Mouse (Mus musculus): Measurements from ENCODE around the gene Inhba. TPM values are rescaled to one million over a fixed set of nuclear protein-coding genes. Genes with fewer than 3 reads are reported as not detected.

Gene Inhba
- polyA plus RNA-seq, 1 experiment from 2014 or later: not detected

DNA sequence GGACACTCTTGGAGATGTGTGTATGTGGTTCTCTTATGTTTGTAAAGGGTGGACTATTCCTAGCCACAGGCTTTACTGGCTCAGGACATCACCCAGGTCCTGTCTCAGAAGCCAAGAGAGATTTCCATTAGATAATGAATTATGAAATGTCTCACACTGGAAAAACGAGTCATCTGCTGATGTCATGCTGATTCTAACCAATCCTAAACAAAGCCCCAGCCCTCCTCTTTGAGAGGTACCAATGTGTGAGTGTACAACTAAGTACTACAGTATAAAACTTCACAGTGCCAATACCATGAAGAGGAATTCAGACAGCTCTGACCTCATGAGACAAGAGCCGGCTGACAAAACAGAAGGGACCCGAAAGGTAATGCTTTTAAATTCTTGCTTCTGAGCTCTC is 2.5 kb downstream of the Inhba start:
- DNase-seq (ENCODE audit: low spot score): no peak
- WGBS: 66% methylated on average over 3 of the region's 3 CpGs
- Histone ChIP-seq H3K4me3 (no peak overlapping the region), H3K4me1 (peaks cover 36% of the 10 kb centered on the region), H3K9me3 (replicated peaks) (no peaks in the 10 kb centered on the region), H3K27ac (replicated peaks) (no peak overlapping the region), H3K36me3 (no peaks in the 10 kb centered on the region), H3K27me3 (ENCODE audit: low read depth, poor library complexity, severe bottlenecking) (peaks cover 93% of the 10 kb centered on the region)

DNA sequence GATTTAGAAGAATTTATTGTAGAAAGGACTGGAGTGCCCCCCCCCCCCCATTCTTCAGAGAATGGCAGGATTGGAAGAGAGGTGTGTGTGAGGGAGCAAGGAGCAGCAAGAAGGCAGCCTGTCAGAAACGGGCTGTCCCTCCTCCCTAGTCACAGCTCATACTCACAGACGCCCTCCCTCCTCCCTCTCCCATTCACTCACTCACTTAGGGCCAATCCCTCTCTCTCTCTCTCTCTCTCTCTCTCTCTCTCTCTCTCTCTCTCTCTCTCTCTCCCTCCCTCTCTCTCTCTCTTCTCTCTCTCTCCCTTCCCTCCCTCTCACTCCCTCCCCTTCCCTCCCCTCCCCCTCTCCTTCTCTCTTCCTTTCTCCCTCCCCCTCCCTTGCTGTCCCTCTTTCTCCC is 4.9 kb downstream of the Inhba start:
- Histone ChIP-seq H3K4me1 (peaks cover 34% of the 10 kb centered on the region), H3K27ac (replicated peaks) (no peak overlapping the region), H3K27me3 (ENCODE audit: low read depth, poor library complexity, severe bottlenecking) (peaks cover 77% of the 10 kb centered on the region), H3K4me3 (peak overlapping the region; percentile 55), H3K9me3 (replicated peaks) (no peaks in the 10 kb centered on the region), H3K36me3 (no peaks in the 10 kb centered on the region)
- no peak for DNase-seq (ENCODE audit: low spot score)
- 0% methylated on average over 2 of the region's 2 CpGs for WGBS

DNA sequence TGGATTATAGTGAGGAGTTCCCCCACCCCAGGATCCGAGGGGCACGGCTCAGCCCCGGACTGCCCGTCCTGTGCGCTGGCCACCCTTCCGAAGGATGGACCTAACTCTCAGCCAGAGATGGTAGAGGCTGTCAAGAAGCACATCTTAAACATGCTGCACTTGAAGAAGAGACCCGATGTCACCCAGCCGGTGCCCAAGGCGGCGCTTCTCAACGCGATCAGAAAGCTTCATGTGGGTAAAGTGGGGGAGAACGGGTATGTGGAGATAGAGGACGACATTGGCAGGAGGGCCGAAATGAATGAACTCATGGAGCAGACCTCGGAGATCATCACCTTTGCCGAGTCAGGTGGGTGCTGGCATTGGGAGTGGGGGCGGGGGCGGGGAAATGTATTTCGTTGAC is 5.7 kb downstream of the Inhba start:
- no peaks in the 10 kb centered on the region for H3K9me3 ChIP-seq (replicated peaks)
- peaks cover 25% of the 10 kb centered on the region for H3K4me1 ChIP-seq
- H3K27ac ChIP-seq (replicated peaks): no peak overlapping the region
- no peaks in the 10 kb centered on the region for H3K36me3 ChIP-seq
- peak; percentile 35 for DNase-seq (ENCODE audit: low spot score)
- peaks cover 71% of the 10 kb centered on the region for H3K27me3 ChIP-seq (ENCODE audit: low read depth, poor library complexity, severe bottlenecking)
- H3K4me3 ChIP-seq: peak overlapping the region; percentile 55
- under 1% methylated on average over 20 of the region's 20 CpGs for WGBS

DNA sequence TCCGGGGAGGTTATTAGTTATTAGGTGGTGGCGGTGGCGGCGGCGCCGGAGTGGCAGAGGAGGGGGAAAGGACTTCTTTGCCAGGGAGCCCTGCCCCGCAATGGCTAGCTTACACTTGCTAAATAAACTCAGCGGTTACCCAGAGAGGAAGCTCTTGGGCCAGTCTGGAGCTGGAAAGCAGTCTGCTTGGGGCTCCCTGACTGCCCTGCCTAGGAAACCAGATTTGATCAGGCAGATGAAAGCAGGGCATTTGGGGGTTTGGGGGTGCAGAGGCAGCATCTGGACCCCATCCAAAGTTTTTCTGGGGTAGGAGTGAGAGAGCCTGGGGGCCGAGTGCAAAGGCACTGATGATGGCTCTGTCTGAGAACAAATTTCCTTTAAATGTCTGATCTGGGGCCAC is 6.1 kb downstream of the Inhba start:
- Histone ChIP-seq H3K36me3 (no peaks in the 10 kb centered on the region), H3K4me1 (peaks cover 23% of the 10 kb centered on the region), H3K27me3 (ENCODE audit: low read depth, poor library complexity, severe bottlenecking) (peaks cover 67% of the 10 kb centered on the region), H3K4me3 (peak overlapping the region; percentile 55), H3K9me3 (replicated peaks) (no peaks in the 10 kb centered on the region), H3K27ac (replicated peaks) (no peak overlapping the region)
- no peak for DNase-seq (ENCODE audit: low spot score)
- WGBS: 5% methylated on average over 9 of the region's 9 CpGs

DNA sequence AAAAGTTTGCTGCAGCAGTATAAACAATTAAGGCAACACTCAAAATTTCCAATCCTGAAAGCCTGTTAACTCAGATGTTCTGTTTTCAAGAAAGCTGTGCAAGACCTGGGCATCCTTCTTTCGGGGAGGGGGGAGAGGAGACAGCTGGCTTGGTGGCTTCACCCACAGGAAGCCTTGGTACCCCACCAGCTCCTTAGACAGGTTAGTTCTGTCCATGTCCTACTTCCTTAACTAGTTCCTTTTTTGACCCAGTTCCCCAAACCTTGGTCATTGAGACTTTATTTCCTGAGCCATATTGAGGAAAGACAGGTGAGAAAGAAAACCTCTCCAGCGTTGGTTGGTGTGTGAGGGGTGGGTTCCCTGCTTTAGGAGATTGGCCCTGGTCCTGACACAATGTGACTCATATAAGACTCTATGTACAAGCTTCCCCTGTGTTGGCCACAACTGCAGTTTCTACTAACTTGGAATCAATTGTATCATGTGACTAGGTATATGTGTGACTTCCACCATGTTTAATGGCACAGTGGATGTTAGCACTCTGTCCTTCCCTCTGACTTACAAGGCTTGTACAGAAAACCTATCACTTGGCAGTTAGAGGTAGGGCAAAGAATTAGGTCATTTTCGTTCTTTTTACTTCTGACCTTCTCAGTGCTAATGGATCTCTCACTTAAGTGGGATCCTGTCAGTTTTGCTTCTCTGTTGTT is 7.3 kb downstream of the Inhba start:
- Histone ChIP-seq H3K27me3 (ENCODE audit: low read depth, poor library complexity, severe bottlenecking) (peaks cover 55% of the 10 kb centered on the region), H3K4me3 (no peak overlapping the region), H3K27ac (replicated peaks) (no peak overlapping the region), H3K4me1 (peaks cover 23% of the 10 kb centered on the region), H3K36me3 (no peaks in the 10 kb centered on the region), H3K9me3 (replicated peaks) (no peaks in the 10 kb centered on the region)
- 71% methylated on average over 3 of the region's 3 CpGs for WGBS
- DNase-seq (ENCODE audit: low spot score): no peak

DNA sequence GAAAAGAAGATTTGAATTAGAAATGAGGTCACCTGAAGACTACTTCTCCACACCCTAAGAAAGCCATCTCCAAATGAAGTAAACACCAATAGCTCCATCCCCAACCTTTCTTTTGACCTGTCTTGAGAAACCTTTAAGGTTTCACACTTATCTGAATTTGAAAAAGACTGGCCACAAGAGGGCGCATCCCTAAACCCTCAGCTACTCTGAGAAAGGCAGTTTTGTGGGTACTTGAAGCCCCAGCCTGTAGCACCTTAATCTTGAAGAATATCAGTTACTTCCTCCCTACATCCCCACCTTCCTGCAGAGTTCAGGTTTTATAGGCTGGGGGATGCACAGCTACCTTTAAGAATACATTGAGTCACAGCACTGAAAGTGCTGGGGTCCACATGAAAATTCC is 9.0 kb downstream of the Inhba start:
- DNase-seq (ENCODE audit: low spot score): peak; percentile 36
- 0% methylated on average over 1 of the region's 1 CpGs for WGBS
- H3K27ac ChIP-seq (replicated peaks): no peak overlapping the region

DNA sequence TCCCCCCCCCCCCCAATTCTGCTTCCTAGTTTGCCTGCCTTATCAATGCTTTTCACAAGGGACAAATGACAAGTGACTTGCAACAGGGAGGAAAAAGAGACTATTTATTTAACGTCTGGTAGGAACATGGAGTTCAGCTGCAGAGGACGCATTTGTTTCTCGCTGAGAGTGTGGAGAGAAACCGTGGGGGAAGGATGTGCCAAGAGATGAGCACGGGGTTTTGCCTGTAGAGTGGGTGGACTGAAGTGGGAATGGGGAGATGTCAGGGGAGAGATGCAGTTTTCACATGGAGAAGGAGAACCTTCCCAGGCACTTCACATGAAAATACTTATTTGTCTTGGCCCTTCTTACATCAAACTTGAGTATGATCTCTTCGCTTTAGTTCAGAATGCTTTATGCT is 9.5 kb downstream of the Inhba start:
- Histone ChIP-seq H3K36me3 (no peaks in the 10 kb centered on the region), H3K27ac (replicated peaks) (no peak overlapping the region), H3K4me1 (peaks cover 18% of the 10 kb centered on the region), H3K27me3 (ENCODE audit: low read depth, poor library complexity, severe bottlenecking) (peaks cover 32% of the 10 kb centered on the region), H3K4me3 (no peak overlapping the region), H3K9me3 (replicated peaks) (no peaks in the 10 kb centered on the region)
- 62% methylated on average over 6 of the region's 6 CpGs for WGBS
- DNase-seq (ENCODE audit: low spot score): no peak

More for the DNA sequence above, 9.0 kb downstream of the Inhba start:
- no peaks in the 10 kb centered on the region for H3K36me3 ChIP-seq
- peaks cover 23% of the 10 kb centered on the region for H3K4me1 ChIP-seq
- H3K4me3 ChIP-seq: no peak overlapping the region
- peaks cover 38% of the 10 kb centered on the region for H3K27me3 ChIP-seq (ENCODE audit: low read depth, poor library complexity, severe bottlenecking)
- H3K9me3 ChIP-seq (replicated peaks): no peaks in the 10 kb centered on the region

DNA sequence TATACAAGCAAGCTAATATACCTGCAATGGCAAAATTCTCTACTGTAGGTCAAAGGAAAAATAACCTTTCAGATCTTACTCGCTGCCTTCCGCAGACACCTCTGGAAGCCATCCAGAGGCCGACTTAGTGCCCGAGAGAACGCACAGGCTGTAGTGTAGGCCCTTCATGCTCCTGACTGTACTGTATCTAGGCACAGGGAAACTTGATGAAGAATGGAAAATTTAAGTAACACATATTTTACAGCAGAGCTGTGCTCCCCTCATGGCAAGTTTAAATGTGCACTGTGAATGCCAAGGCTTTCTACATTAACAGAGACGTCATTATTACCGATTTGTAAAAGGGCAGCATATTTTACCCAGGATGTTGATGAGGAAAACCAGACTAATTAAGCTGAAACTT is 10.2 kb downstream of the Inhba start:
- H3K9me3 ChIP-seq (replicated peaks): no peaks in the 10 kb centered on the region
- no peak overlapping the region for H3K27ac ChIP-seq (replicated peaks)
- H3K4me3 ChIP-seq: no peak overlapping the region
- no peak for DNase-seq (ENCODE audit: low spot score)
- H3K27me3 ChIP-seq (ENCODE audit: low read depth, poor library complexity, severe bottlenecking): peaks cover 26% of the 10 kb centered on the region
- H3K36me3 ChIP-seq: no peaks in the 10 kb centered on the region
- H3K4me1 ChIP-seq: peaks cover 11% of the 10 kb centered on the region
- 96% methylated on average over 7 of the region's 7 CpGs for WGBS

DNA sequence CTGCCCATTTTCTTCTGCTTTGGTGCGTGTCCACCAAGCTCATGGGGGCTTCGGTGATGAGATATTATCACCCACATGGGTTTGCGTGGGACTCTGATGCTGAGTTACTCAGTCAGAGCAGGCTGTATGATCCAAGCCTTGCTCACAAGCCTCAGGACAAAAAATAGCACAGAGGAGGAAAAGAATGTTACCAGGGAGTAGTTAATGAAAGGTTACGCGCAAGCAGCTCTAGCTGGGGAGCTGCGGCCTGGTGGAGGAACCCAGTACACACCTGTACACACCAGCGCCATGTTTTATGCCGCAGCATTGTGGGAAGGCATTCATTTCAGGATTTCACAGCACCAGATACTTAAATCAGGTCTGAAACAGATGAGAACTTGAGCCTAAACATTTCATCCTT is 10.9 kb downstream of the Inhba start:
- Histone ChIP-seq H3K9me3 (replicated peaks) (no peaks in the 10 kb centered on the region), H3K4me1 (peaks cover 4% of the 10 kb centered on the region), H3K27me3 (ENCODE audit: low read depth, poor library complexity, severe bottlenecking) (peaks cover 19% of the 10 kb centered on the region), H3K4me3 (no peak overlapping the region), H3K27ac (replicated peaks) (no peak overlapping the region), H3K36me3 (no peaks in the 10 kb centered on the region)
- no peak for DNase-seq (ENCODE audit: low spot score)
- 91% methylated on average over 8 of the region's 8 CpGs for WGBS

DNA sequence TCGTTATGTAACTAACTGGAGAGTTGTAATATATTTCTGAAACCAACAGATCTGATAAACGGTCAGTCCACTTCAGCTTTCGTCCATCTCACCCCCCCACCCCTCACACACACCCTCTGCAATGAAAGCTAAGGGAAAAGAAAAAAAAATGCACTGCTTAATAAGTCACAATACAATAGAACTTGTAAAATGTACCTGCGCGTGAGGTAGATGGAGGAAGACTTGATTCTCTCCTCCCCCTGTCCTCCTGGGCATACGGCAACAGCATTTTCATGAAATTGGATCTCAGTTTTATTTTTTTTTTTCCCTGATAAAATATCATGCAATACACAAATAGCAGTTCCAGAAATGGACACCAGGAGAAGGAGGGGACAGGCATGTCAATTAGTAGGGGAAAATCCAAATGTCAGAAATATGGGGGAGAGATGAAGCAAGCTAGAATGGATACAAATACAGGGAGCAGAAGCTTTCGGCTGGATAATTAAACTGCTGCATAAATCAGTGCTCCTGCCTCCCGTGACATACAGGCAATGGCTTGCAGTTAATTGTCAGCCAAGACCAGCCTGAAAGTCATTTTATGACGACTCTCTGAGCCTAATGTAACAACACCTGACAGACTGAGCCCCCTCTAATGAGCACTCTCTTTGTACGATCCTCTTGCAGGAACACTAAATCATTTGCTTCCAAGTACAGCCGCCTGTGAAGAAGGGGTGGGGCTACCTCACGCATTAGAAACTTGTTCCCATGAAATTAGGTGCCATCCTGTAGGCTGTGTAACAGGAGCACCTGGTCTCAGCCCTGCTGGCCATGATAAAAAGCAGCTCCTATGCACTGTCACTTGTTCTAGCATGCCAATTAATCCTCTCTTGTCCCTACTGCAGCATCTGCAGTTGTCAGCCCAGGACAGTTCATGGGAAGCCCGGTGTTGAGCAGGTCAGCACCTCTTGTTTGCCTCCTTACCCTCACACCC is 11.7 kb downstream of the Inhba start:
- 69% methylated on average over 13 of the region's 13 CpGs for WGBS
- Histone ChIP-seq H3K27ac (replicated peaks) (no peak overlapping the region), H3K9me3 (replicated peaks) (no peaks in the 10 kb centered on the region), H3K36me3 (no peaks in the 10 kb centered on the region), H3K4me3 (no peak overlapping the region), H3K4me1 (no peaks in the 10 kb centered on the region), H3K27me3 (ENCODE audit: low read depth, poor library complexity, severe bottlenecking) (peaks cover 11% of the 10 kb centered on the region)
- DNase-seq (ENCODE audit: low spot score): no peak

DNA sequence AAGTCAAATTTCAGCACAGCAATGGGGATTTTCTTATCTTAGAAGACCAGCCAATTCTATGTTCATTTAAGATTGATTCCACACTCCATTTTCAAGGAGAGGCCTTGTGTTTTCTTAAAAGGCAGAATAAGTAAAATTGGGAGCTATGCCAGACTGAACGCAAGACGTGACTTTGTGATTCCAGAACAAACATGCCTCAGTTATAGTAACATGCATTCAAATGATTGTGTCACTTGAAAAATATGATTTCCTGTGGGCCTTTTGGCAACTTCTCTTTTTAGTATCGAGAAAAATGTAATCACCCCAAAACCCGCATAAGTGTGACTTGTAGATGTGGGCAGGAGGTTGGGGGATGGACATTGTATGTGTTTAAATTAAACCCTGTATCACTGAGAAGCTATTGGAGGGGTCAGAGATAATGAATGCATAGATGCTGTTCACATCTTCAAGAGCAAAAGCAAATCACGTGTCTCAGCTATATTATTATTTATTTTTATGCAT is 19.0 kb downstream of the Inhba start:
- Histone ChIP-seq H3K36me3 (no peaks in the 10 kb centered on the region), H3K27ac (replicated peaks) (no peak overlapping the region)

DNA sequence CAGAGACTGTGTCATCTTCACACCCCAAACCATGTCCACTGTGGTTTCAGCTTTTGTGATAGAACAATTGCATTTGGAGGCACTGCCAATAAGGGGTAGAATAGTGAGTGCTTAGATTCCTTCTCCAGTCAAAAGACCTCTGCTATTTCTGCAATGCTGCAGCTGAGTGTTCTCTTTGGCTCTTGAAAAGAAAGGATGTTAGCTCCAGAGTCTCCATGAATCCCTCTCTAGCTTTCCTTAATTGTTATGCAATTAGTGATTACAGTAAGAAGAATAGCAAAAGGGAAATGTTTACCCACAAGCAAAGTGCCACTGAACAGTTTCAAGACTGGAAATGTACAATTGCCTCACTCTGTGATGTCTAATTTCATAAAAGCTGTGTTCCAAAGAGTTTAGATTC is 20.8 kb downstream of the Inhba start:
- no peak for DNase-seq (ENCODE audit: low spot score)
- Histone ChIP-seq H3K4me3 (no peak overlapping the region), H3K27ac (replicated peaks) (no peak overlapping the region), H3K27me3 (ENCODE audit: low read depth, poor library complexity, severe bottlenecking) (no peaks in the 10 kb centered on the region), H3K9me3 (replicated peaks) (no peaks in the 10 kb centered on the region), H3K4me1 (peaks cover 10% of the 10 kb centered on the region), H3K36me3 (no peaks in the 10 kb centered on the region)

More for the DNA sequence above, 19.0 kb downstream of the Inhba start:
- Histone ChIP-seq H3K4me1 (peaks cover 10% of the 10 kb centered on the region), H3K9me3 (replicated peaks) (no peaks in the 10 kb centered on the region), H3K4me3 (no peak overlapping the region), H3K27me3 (ENCODE audit: low read depth, poor library complexity, severe bottlenecking) (no peaks in the 10 kb centered on the region)
- no peak for DNase-seq (ENCODE audit: low spot score)
- 89% methylated on average over 5 of the region's 5 CpGs for WGBS
